Mouse (Mus musculus) olfactory bulb, adult 2 months (tissue): ENCODE measurements around the gene Cul5.

Source experiments
- CTCF ChIP-seq: fragments of 200-500 bp; IDR thresholded peaks from 2 replicates; pipeline ENCODE4 v1.5.1; 2012; ENCODE audit warnings: low read depth, mild to moderate bottlenecking, low read length, moderate library complexity; ENCODE audit not compliant: insufficient read depth
- POLR2A ChIP-seq: fragments of 200-500 bp; IDR thresholded peaks from 2 replicates; pipeline ENCODE4 v1.6.1; 2012; ENCODE audit warnings: mild to moderate bottlenecking, low read depth, low read length, moderate library complexity; ENCODE audit not compliant: insufficient read depth

DNA sequence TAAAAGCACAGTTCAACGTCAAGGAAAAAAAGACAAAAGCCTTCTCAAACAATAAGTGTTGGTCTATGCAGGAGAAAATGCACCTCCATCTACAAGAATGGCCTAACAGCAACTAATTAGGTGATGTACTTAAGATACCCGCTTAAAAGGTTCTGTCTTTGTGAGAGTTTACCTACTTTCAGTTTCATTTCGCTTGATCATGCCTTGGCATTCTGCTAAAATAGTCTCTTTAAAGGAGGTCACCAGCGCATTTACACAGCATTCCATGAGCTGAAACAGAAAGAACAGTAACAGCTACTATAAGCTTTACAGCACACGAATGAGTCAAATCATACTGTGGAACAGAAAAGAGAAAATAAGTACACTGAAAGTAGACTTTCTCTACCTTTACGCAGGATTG is 35.0 kb downstream of the Cul5 start:
- no peak for TF ChIP-seq POLR2A
- TF ChIP-seq CTCF = no peak
